Mouse (Mus musculus) ES-Bruce4 (cell line): Measurements from ENCODE around the gene Elavl1. TPM values are rescaled to one million over a fixed set of nuclear protein-coding genes. Genes with fewer than 3 reads are reported as not detected.

ENCODE experiments used
- H3K27ac ChIP-seq: 2 replicates; pipeline ENCODE4 v1.5.1; 2012; ENCODE audit warnings: low read length, inconsistent platforms; ENCODE audit not compliant: insufficient read depth
- H3K27me3 ChIP-seq: 2 replicates; pipeline ENCODE4 v1.6.1; 2012; ENCODE audit warnings: mild to moderate bottlenecking, low read length, inconsistent platforms; ENCODE audit not compliant: control insufficient read depth, poor library complexity, insufficient read depth, severe bottlenecking
- H3K36me3 ChIP-seq: 2 replicates; pipeline ENCODE4 v1.6.1; 2012; ENCODE audit warnings: inconsistent platforms, mild to moderate bottlenecking, low read length, moderate library complexity; ENCODE audit not compliant: control insufficient read depth, poor library complexity, insufficient read depth, severe bottlenecking
- H3K4me1 ChIP-seq: one replicate; pipeline ENCODE4 v1.8.1; 2011; ENCODE audit warnings: low read length; ENCODE audit not compliant: control insufficient read depth, insufficient read depth
- H3K4me3 ChIP-seq: 2 replicates; pipeline ENCODE4 v1.5.1; 2011; ENCODE audit warnings: low read depth, mild to moderate bottlenecking, low read length
- H3K9ac ChIP-seq: 2 replicates; pipeline ENCODE4 v1.6.1; 2012; ENCODE audit warnings: low read depth, mild to moderate bottlenecking, inconsistent platforms; ENCODE audit not compliant: poor library complexity, severe bottlenecking
- H3K9me3 ChIP-seq: replicated peaks from 2 replicates; pipeline ENCODE4 v1.6.1; 2012; ENCODE audit warnings: mild to moderate bottlenecking, low read length, inconsistent platforms; ENCODE audit not compliant: control insufficient read depth, poor library complexity, insufficient read depth, severe bottlenecking
- CTCF ChIP-seq: IDR thresholded peaks from one replicate; pipeline ENCODE4 v1.8.1; 2011; ENCODE audit warnings: low read depth, low read length
- EP300 ChIP-seq: IDR thresholded peaks from 2 replicates; pipeline ENCODE4 v1.6.1; 2011; ENCODE audit warnings: low read depth, low read length; ENCODE audit not compliant: insufficient read depth
- POLR2A ChIP-seq: IDR thresholded peaks from one replicate; pipeline ENCODE4 v1.8.1; 2011; ENCODE audit warnings: low read length; ENCODE audit not compliant: insufficient read depth
- polyA plus RNA-seq: library from polyadenylated mRNA; stranded (reverse); fragments of >200 nt; gene quantifications from 2 replicates; pipeline ENCODE4 v1.2.4, GENCODE M21; 2011; ENCODE audit warnings: low read depth; ENCODE audit not compliant: missing spikeins, insufficient read depth, insufficient read length

Gene Elavl1
- polyA plus RNA-seq, 1 experiment, result 118 TPM

- H3K27me3 ChIP-seq, result no peaks in the 10 kb centered on the region
- H3K4me3 ChIP-seq, result peak overlapping the region; percentile 70
- peaks cover 2% of the 10 kb centered on the region for H3K36me3 ChIP-seq
- peak overlapping the region; percentile 86 for H3K27ac ChIP-seq
- H3K4me1 ChIP-seq, result no peaks in the 10 kb centered on the region
- H3K9ac ChIP-seq, result peak overlapping the region; percentile 68
- TF ChIP-seq EP300, result no peak
- no peak for TF ChIP-seq CTCF
- TF ChIP-seq POLR2A, result no peak
- no peaks in the 10 kb centered on the region for H3K9me3 ChIP-seq
These were observed 87.3 kb downstream of the Elavl1 start for GRCm38 (mm10) chr8:4237814-4238433.

Other genes starting within 250 kb of the Elavl1 start
- gene Cd209f, start 219.6 kb downstream of the Elavl1 start, polyA plus RNA-seq, result not detected in 2 replicates
- gene Cd209g, start 191.3 kb downstream of the Elavl1 start, polyA plus RNA-seq, result not detected in 2 replicates
- 4.1 and 5.7 TPM in 2 replicates for gene Evi5l, start 158.8 kb downstream of the Elavl1 start, polyA plus RNA-seq
- 7.2 and 10.7 TPM in 2 replicates for gene Prr36, start 108.0 kb downstream of the Elavl1 start, polyA plus RNA-seq
- gene Lrrc8e, start 98.6 kb downstream of the Elavl1 start, polyA plus RNA-seq, result 1.0 and 1.4 TPM in 2 replicates
- gene Map2k7, start 86.7 kb downstream of the Elavl1 start, polyA plus RNA-seq, result 56.9 and 62.1 TPM in 2 replicates
- gene Gm49320, start 86.5 kb downstream of the Elavl1 start, polyA plus RNA-seq, result 0.33 and 1.2 TPM in 2 replicates
- 4.2 and 5.6 TPM in 2 replicates for gene Tgfbr3l, start 77.2 kb downstream of the Elavl1 start, polyA plus RNA-seq
- gene Snapc2, start 72.3 kb downstream of the Elavl1 start, polyA plus RNA-seq, result 26.8 and 29.0 TPM in 2 replicates
- 21.6 and 25.0 TPM in 2 replicates for gene Ctxn1, start 66.1 kb downstream of the Elavl1 start, polyA plus RNA-seq
- gene Timm44, start 49.5 kb downstream of the Elavl1 start, polyA plus RNA-seq, result 99.1 and 103 TPM in 2 replicates
- 35.1 and 40.2 TPM in 2 replicates for gene Ccl25, start 203 bp downstream of the Elavl1 start, polyA plus RNA-seq
- 32.7 and 41.2 TPM in 2 replicates for gene Cers4, start 167.6 kb upstream of the Elavl1 start, polyA plus RNA-seq